In the genomic region with DNA sequence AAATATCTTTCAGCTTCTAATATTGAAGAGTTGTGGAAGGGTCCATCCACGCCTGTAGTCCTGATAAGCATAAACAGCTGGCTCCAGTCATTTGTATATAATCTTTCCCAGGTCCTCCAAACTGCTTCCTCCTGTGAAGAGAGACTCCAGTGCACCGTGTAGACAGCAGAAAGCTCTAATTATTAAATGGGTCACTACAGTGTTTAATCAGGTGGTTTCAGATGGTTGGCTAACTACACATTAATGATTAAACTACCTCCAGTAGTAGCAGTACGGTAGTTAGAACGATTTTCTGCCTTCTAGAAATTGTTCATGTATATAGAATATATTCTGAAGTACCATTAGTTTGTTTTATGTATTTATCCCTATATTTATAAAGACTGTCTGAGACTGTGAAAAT, we compare ENCODE assay signal across 24 mouse cellular contexts.
"Had no signal": no experiment of that assay in that cellular context is flagged by ENCODE, and none has a peak within 500 bp of the region (broad histone marks: within the 10 kb centered on the region; RNA-seq: fewer than 3 reads in every experiment).

No protein-coding gene starts in this region.

- ATAC-seq: hindbrain, embryonic 16.5 days; inflammation-experienced regulatory T-cells, adult 6 months; intestine, embryonic 15.5 days; intestine, postnatal 0 days; liver, postnatal 0 days had no signal

- H3K36me3 ChIP-seq: heart, embryonic 10.5 days; heart, embryonic 12.5 days; hindbrain, embryonic 10.5 days; hindbrain, embryonic 12.5 days; intestine, embryonic 15.5 days; limb, embryonic 10.5 days; limb, embryonic 12.5 days; liver, embryonic 13.5 days; liver, embryonic 15.5 days had no signal

- H3K9me3 ChIP-seq: heart, embryonic 10.5 days; heart, embryonic 12.5 days; hindbrain, embryonic 10.5 days; hindbrain, embryonic 12.5 days; intestine, embryonic 15.5 days; limb, embryonic 10.5 days; limb, embryonic 12.5 days; liver, embryonic 13.5 days; liver, embryonic 15.5 days had no signal

- DNase-seq: gastrocnemius, adult 2 months; gastrocnemius, postnatal 10 days; gastrocnemius, postnatal 25 days; heart, adult 18-20 months; heart, postnatal 10 days; heart, postnatal 4 days; liver; liver, embryonic 13.5 days; liver, postnatal 0 days; lung, adult 2 months had no signal

- H3K27me3 ChIP-seq: heart, embryonic 12.5 days; hindbrain, embryonic 12.5 days; intestine, embryonic 15.5 days; limb, embryonic 12.5 days; liver, embryonic 13.5 days; liver, embryonic 15.5 days had no signal

- H3K9ac ChIP-seq: heart, embryonic 12.5 days; hindbrain, embryonic 12.5 days; hindbrain, embryonic 14.5 days; intestine, embryonic 15.5 days; limb, embryonic 12.5 days; liver, embryonic 13.5 days; liver, embryonic 15.5 days; liver, postnatal 0 days had no signal

- H3K4me2 ChIP-seq: heart, embryonic 12.5 days; hindbrain, embryonic 12.5 days; hindbrain, embryonic 14.5 days; intestine, embryonic 15.5 days; limb, embryonic 12.5 days; liver, embryonic 13.5 days; liver, embryonic 15.5 days had no signal

- H3K4me1 ChIP-seq: heart, embryonic 10.5 days; heart, embryonic 12.5 days; hindbrain, embryonic 10.5 days; hindbrain, embryonic 12.5 days; intestine, embryonic 15.5 days; limb, embryonic 10.5 days; limb, embryonic 12.5 days; liver, embryonic 13.5 days; liver, embryonic 15.5 days had no signal

- H3K4me3 ChIP-seq: gastrocnemius, adult 2 months; heart, embryonic 10.5 days; heart, embryonic 12.5 days; hindbrain, embryonic 10.5 days; hindbrain, embryonic 12.5 days; intestine, embryonic 15.5 days; layer of hippocampus, adult 2 months; left cerebral cortex, adult 2 months; limb, embryonic 10.5 days; limb, embryonic 12.5 days; liver, embryonic 13.5 days; liver, embryonic 15.5 days had no signal

- H3K27ac ChIP-seq: gastrocnemius, adult 2 months; heart, embryonic 10.5 days; hindbrain, embryonic 10.5 days; hindbrain, embryonic 12.5 days; hindbrain, embryonic 14.5 days; intestine, embryonic 15.5 days; layer of hippocampus, adult 2 months; left cerebral cortex, adult 2 months; limb, embryonic 10.5 days; limb, embryonic 12.5 days; liver, embryonic 13.5 days; liver, embryonic 15.5 days had no signal
